Mouse (Mus musculus) CD4-positive, CD25-positive, alpha-beta regulatory T cell, adult 4 months (primary cell): ENCODE data around the gene Ephb1. TPM values are rescaled to one million over a fixed set of nuclear protein-coding genes. Genes with fewer than 3 reads are reported as not detected.

ENCODE experiments used
- ATAC-seq: one replicate; pipeline ENCODE4 v1.8.0; 2017
- polyA plus RNA-seq, 2 experiments: library from polyadenylated mRNA; unstranded; fragments of 100-300 nt; shearing (Covaris generic); gene quantifications; one replicate each; pipeline ENCODE4 v1.2.1; 2017

The Ephb1 gene
- polyA plus RNA-seq, 2 experiments from 2014 or later: not detected

- no peak for ATAC-seq
Measured at GRCm38 (mm10) chr9:101971806-101972205, 382.7 kb downstream of the Ephb1 start.

- ATAC-seq: no peak
Measured at GRCm38 (mm10) chr9:101956228-101956627, 398.3 kb downstream of the Ephb1 start.

DNA sequence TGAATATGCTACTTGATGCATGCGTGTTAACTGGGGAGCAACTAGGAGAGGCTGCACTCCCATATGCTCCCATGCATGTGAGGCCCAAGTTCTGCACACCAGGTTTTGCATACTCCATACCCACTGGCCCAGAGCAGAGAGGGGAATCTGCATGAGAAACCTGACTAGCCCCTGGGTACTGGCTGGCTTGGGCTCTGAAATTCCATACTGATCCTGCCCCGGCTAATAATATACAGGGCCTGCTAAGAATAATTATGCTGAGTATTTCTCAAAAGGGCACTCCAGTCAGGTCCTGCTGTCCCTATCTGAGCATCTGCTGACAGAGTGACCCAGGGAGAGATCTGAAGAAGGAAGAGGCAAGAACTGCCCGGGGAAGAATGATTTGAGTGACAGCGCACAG lies 400.0 kb downstream of the Ephb1 start:
- ATAC-seq: no peak

DNA sequence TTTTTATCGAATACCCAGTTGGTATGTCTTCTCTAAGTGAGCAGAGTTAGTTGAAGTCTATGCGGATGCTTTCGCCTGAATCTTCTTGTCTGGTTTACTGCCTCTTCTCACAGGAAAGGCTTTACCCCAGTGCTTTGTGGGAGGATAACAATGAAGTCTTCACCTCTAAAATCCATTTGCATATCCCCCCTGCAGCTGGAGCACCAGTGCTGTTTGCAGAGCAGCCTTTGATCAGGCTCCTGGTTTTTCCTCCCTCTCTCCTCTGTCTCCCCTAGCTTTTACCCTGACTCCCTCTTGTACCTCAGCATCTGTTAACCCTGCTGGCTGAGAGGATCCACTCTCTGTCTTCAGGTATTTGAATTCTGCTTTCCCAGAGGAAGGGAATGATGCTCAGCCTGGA lies 404.4 kb downstream of the Ephb1 start:
- no peak for ATAC-seq

GRCm38 (mm10) chr9:101945814-101946213 lies 408.7 kb downstream of the Ephb1 start:
- no peak for ATAC-seq

DNA sequence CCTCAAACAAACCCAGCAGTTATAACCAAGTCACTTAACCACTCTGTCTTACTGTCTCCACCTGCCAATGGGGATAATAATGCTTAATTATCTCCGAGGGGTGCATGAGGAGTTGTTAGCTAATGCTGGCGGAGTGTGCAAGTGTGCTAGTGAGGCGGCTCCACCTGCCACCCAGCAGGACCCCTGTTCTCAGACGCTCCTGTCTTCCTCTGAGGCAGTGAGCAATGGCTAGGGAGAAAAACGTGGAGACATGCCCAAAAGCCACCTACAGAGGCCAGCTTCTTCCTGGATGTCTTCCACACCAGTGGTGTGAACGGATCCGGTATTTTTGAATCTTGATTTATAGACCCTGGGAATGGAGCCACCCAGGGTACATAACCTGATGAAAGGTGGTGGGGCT lies 409.2 kb downstream of the Ephb1 start:
- ATAC-seq: no peak

DNA sequence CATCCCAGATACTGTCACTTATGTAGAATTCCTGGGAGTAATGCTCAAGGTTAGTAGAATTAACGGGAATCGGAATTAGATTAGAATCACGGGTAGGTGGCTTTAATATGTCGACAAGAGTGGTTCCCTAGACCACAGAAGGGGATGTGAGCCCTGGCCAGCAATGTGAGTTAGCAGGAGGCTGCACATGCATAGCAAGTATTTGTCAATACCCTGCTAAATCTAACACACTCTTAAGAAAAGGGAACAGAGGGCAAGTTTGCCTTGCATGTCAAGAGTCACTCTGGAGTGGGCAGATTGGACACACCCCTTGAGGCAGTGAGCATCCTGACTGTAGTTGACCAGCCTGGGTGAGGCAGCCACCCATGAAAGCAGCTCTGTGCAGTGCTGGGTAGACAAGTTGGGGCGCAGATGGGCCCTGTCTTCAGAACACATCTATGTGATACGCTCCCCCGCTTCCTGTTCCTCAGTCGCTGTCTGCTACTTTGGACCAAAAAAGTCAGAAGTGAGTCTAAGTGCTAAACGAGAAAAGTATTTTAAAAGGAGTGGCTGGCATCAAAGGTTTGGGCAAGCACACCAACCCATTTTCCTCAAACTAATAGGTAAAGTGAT lies 412.3 kb downstream of the Ephb1 start:
- ATAC-seq: no peak

GRCm38 (mm10) chr9:101940182-101940581 lies 414.3 kb downstream of the Ephb1 start:
- ATAC-seq: no peak

GRCm38 (mm10) chr9:101939006-101939405 lies 415.5 kb downstream of the Ephb1 start:
- no peak for ATAC-seq

- ATAC-seq: no peak
Measured at GRCm38 (mm10) chr9:101938066-101938465, 416.4 kb downstream of the Ephb1 start.

DNA sequence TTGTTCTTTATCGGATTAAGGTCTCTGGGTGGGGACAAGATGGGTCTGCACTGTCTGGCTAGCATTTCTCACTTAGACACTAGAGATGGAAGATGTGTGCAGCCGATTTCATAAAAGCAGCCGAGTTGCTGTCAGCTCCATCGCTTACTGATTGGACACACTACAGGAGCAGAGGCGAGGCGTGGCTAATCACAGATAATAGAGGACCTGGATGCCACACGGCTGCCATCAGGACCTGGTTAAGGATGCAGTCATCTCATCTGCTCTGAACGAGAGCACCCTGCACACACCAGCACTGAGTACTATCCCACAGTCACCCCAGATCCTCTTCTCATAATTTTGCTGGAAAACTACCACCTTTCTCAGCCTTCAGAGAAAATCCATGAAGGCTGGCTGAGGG lies 419.6 kb downstream of the Ephb1 start:
- ATAC-seq: no peak

DNA sequence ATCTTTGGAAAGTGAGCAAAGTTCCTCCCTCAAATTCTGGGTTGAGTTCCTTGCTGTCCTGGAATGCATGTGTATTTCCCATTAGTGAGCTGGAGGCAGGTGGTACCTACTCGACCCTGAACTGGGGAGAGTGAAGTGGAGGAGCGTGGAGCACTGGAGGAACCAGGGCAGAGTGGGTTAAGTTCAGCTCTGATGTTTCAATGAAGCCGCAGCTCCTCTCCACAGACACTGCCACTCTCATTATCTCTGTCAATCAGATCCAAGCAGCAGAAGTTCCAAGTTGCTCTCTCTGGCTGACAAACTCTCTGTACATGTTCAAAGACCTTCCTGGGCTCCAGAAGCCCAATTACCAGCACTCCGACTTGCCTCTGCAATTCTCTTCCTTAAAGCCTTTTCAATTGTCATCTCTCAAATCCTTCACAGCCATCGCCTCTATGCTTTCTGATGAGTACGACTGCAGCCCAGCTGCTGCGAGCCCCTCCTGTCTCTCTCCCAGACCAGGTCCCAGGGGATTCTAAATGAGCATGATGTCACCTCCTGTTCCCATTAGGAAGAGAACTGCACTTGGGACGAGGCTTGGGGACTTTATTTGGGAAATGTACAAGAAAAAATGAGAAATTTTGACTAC lies 420.4 kb downstream of the Ephb1 start:
- no peak for ATAC-seq

- ATAC-seq: no peak
Measured at GRCm38 (mm10) chr9:101924829-101925228, 429.7 kb downstream of the Ephb1 start.

- ATAC-seq: no peak
Measured at GRCm38 (mm10) chr9:101922846-101923245, 431.6 kb downstream of the Ephb1 start.

GRCm38 (mm10) chr9:101919324-101919723 lies 435.2 kb downstream of the Ephb1 start:
- no peak for ATAC-seq

DNA sequence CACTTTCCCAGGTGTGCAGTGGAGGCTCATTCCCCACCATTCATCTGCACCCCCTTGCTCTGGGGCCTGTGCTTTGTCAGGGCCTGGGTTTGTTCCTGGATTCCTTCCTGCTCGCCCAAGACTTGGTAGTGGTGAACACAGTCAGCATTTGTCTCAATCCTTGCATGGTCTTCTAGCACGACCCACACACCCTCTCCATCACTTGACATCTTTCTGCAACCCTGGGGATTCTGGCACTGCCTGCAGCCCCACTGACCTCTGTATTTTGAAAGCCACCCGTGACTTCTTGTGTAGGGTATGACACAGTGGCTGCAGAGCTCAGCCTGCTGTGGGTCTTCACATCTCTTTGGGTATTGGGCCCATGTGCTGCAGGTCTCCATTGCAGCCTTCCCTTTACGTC lies 435.7 kb downstream of the Ephb1 start:
- ATAC-seq: no peak

- ATAC-seq: no peak
Measured at GRCm38 (mm10) chr9:101915082-101915481, 439.4 kb downstream of the Ephb1 start.

DNA sequence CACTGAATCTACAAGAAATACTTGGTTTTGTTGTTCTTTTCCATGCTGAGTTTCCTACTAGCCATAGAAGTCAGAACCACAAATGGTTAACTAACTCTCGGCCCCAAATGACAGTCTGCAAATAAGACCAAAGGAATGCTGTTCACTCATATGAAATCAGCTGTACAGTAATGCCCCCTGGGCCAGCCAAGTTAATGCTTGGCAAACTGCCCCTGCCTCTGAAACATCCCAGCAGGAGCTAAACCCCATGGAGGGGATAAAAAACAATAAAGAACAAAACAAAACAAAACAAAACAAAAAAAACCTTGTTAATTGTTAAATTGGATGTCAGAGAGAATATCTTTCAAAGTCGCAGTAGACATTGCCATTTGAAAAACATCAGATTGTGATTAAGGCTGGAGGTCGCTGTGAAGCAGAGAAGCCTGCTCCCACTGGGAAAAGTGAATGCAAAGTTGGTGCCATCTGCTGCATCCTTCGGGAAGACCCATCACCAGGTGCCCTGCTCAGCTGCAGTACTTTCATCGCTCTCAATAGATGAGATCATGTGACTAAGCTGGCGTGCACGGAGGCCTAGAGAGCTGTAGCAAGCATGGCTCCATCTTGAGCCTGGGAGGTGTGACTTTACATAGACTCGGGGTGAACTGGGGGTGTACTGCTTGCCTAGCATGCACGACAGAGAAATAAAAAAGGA lies 443.2 kb downstream of the Ephb1 start:
- no peak for ATAC-seq

DNA sequence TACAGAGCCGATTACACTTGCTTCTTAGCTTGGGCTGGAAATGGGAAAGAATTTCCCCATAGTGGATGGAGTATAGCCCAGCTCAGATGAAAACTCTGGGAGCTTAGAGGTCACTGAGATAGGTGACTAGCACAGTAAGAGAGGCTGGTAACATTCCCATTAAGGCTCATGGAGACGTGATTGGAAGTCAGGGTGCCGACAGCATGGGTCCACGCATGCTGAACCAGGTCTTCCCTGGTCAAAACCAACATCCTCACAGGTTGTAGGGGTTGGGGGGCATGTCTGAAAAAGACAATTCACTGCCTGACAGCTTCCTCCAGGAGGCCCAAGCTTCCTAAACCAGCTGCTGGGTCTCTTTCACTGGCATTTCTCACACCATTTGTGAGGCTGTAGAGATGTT lies 445.0 kb downstream of the Ephb1 start:
- ATAC-seq: no peak

DNA sequence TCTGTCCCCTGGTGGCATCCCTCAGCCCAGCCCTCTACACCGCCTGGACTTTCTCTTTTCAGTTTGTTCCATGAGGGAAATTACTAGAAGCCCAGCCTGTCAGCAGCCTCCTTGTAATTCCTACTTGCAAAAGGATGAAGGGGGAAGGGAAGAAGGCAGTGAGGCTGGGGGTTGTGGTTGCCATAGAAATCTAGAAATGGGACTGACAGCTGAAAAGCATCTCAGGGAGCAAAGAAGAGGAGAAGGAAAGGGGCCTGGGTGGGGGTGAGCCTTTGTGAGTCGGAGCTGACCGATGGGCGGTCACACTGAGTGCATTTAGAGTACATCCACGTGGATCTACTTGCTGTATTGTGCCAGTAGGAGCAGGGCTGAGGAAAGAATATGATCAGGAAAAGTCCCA lies 445.6 kb downstream of the Ephb1 start:
- ATAC-seq: no peak

- no peak for ATAC-seq
Measured at GRCm38 (mm10) chr9:101907747-101908255, 446.7 kb downstream of the Ephb1 start.

GRCm38 (mm10) chr9:101903406-101903805 lies 451.1 kb downstream of the Ephb1 start:
- ATAC-seq: no peak

DNA sequence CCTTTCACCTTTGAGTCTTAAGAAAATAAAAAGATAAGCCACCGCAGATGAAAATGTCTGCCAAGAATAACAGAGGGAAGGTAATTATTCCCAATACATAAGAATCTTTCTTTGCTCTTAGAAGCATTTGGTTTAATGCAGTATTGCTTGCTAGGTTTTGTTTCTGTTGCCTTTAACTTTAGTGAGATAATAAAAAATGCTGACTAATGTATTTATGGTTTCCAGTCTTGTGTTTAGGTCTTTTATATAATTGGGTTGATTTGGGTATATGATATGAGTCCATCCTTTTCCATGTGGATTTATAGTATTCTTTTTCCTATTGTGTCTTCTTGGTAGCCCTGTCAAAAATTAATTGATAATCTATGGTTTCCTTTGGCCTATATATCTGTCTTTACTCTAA lies 456.6 kb downstream of the Ephb1 start:
- no peak for ATAC-seq

- ATAC-seq: no peak
Measured at GRCm38 (mm10) chr9:101883295-101883694, 471.2 kb downstream of the Ephb1 start.
